Mouse (Mus musculus): ENCODE measurements at regions not wholly inside any gene's neighbourhood (a gene's known extent, or its start where the extent isn't known, plus 50 kb on each side); places are given as distances from the start of the nearest gene placed in this dataset.
"Not testable (repeated sequence)": the region's sequence is repeated elsewhere in the genome, so short reads cannot be mapped to it uniquely, and the experiment has no call there.

DNA sequence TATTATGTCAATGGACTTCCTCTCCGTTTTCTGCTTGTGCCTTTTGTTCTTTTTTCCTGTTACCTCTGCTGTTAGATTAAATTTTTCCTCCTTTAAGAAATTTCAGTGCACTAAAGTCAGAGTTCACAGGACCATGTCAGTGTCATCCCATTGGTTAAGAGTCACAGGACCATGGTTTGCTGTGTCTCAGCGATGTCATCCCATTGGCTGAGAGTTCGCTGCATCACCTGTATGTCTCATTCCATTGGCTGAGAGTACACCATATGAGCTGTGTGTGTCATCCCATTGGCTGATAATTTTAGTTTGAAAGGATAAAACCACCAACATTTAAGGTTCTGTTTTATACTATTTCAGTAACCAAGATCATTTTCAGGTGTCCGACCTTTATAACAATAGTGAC is 50.7 kb upstream of the Jade1 start:
- DNase-seq (ENCODE audit: low spot score in 2 of 2) = no peak

DNA sequence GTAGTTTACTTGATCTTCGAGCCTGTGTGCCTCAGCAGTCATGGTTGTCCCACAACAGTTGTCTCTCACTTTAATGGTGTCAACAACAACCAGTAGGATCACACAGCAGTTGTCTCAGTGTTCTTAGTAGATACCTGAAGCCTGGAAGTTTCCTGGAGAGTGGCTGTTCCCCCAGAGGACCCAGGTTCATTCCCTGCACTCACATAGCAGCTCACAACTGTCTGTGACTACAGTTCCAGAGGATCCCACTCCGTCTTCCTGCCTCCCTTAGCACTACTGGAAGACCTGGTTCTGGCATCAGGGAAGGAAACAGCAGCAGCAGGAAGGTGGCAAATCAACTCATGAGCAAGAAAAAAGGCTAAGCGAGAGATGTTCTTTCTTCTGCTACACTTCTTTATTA is 53.4 kb upstream of the Jade1 start:
- no peak for DNase-seq (ENCODE audit: low spot score in 2 of 2)

DNA sequence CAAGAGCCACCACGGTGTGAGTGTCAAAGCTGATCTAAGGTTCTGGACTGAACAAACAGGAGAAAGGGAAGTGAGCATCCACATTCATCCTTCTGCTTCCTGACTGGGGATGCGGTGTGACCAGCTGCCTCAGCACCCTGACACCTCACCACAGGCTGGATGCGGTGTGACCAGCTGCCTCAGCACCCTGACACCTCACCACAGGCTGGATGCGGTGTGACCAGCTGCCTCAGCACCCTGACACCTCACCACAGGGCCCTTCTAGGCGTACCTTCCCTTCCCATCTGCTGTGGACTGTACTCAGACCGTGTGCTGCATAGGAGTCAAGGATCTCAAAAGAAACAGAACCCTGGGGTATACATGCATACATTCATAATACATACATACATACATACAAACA is 53.9 kb upstream of the Jade1 start:
- DNase-seq (ENCODE audit: low spot score in 2 of 2) = not testable (repeated sequence)

DNA sequence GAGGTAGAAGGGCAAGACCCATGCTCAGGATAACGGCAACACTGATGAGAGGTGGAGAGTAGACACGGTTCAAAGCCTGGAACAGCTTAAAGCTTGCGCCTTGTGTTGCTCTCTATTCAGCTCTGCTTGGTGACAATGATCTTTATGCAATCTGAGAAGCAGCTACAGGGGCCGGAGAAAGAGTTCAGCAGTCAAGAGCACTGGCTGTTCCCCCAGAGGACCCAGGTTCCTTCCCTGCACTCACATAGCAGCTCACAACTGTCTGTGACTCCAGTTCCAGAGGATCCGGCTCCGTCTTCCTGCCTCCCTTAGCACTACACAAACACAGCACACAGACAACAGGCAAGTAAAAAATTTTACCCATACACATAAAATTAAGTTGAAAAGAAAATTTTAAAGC is 54.4 kb upstream of the Jade1 start:
- DNase-seq (ENCODE audit: low spot score in 2 of 2) = no peak

DNA sequence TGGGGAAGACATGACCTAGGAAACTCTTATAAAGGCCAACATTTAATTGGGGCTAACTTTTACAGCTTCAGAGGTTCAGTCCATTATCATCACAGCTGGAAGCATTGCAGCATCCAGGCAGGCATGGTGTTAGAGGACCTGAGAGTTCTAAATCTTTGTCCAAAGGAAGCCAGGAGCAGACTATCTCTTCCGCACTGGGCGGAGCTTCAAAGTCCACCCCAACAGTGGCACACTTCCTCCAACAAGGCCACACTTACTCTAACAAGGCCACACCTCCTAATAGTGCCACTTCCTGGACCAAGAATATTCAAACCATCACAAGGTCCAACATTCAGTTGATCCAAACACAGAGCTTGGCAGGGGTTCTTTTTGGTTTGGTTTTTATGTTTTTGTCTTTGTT is 55.9 kb upstream of the Jade1 start:
- no peak for DNase-seq (ENCODE audit: low spot score in 2 of 2)

DNA sequence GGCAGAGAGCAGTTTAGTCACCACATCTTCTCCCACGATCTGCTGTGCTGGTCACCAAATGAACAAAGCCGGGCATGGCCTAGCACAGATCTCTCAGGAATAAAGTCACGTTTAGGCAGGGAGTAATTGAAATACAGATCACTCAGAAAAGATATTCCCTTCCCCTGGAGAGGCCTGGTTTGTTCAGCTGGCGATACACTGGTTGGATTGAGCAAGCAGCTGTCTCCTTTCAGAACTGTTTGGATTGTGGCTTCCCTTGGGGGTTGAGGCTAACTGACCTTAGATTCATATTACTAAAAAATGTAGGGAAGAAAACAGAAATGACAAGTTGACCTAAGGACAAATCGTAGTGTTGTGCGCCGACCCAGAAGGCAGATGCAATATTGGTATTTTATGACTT is 56.7 kb upstream of the Jade1 start:
- DNase-seq (ENCODE audit: low spot score in 2 of 2) = no peak

DNA sequence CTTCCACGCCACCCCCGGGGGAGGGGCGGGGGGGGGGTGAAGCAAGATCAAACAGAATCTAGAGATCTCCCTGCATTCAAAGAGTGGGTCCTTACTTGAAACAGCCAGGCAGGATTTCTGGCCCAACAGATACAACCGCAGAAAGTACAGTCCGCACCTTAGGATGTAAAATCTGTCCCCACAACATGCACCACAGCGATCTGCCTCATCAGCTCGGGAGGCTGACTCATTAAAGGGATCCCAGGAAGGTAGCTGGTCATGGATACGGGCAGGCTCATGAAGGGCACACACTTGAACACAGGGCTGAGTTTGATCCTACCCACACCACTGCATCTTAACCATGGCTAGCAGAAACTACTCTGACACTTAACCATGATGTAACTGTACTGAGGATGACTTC is 57.8 kb upstream of the Jade1 start:
- no peak for DNase-seq (ENCODE audit: low spot score in 2 of 2)

DNA sequence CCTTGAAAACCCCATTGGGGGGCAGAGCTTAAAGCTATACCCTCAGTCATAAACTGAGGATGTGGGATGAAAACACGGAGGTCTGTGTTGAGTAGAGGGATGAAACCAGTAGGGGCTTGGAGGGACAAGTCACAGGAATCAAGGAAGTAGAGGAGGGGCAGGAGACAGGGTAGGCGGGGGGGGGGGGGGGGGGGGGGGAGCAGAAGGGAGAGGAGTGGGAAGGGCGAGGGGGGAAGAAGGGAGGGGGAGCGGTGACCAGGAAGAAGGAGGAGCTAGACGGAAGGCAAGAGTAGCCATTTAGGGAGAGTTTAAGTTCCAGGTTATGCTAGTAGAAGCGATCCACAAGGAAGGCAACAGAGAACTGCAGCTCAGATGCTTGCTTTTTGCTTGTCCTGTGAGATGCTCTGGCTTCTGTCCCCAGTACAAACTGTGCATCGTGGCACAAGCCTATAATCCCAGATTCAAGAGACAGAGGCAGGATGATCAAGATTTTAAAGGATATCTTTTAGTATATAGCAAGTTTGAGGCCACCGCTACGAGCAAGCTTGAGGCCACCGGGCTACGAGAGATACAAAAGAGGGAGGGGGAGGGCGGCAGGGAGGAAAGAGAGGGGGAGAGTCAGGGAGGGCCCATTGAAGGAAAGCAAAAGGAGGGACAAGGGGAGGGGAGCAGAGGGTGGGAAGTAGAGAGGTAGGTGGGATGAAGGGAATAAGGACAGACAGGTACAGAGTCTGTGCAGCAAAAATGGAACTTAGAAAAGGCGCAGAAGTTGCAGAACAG is 58.4 kb upstream of the Jade1 start:
- DNase-seq (ENCODE audit: low spot score in 2 of 2) = no peak

DNA sequence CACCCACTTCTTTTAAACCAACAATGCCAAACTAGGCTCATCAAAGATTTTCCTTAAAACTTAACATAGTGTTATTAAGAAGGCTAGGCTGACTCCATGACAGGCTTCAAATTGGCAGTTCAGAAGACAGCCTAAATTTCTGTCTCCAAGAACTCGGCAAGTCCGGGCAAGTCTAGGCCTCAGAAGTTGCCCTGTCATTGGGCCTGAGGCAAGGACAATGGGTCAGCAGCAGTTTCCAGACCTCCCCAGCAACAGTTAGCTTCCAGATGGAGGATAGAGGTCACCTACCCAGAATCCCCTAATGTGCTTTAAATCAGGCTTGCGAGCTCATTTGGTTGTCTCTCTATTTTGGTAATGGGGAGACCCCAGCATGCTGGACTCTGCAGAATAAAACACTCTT is 59.6 kb upstream of the Jade1 start:
- DNase-seq (ENCODE audit: low spot score in 2 of 2) = no peak

DNA sequence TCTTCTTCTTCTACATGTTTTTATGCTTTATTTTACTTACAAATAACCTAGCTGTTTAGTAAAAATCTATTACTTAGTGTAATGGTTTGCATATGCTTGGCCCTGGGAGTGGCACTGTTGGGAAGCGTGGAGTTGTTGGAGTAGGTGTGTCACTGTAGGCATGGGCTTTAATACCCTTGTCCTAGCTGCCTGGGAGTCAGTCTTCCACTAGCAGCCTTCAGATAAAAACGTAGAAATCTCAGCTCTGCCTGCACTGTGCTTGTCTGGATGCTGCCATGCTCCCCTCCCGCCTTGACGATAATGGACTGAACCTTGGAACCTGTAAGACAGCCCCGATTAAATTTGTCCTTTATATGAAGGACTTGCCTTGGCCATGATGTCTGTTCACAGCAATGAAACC is 60.4 kb upstream of the Jade1 start:
- DNase-seq (ENCODE audit: low spot score in 2 of 2) = no peak

DNA sequence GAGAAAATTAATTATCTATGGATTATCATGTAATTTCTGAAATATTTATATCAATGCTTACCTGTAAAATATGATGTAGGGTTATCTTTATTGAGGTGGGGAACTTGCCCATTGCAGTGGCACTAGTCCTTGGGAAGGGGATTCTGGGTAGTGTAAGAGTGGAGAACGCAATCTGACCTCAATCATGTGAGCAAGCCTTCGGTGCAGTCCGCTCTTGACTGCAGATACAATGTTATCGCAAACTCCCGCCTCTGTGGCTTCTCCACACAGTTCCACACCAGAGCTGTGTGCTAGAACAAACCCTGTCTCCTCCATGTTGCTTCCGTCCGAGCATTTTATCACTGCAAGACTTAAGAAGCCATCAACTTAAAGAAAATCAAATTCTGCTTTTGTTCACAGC is 62.1 kb upstream of the Jade1 start:
- DNase-seq (ENCODE audit: low spot score in 2 of 2) = no peak

DNA sequence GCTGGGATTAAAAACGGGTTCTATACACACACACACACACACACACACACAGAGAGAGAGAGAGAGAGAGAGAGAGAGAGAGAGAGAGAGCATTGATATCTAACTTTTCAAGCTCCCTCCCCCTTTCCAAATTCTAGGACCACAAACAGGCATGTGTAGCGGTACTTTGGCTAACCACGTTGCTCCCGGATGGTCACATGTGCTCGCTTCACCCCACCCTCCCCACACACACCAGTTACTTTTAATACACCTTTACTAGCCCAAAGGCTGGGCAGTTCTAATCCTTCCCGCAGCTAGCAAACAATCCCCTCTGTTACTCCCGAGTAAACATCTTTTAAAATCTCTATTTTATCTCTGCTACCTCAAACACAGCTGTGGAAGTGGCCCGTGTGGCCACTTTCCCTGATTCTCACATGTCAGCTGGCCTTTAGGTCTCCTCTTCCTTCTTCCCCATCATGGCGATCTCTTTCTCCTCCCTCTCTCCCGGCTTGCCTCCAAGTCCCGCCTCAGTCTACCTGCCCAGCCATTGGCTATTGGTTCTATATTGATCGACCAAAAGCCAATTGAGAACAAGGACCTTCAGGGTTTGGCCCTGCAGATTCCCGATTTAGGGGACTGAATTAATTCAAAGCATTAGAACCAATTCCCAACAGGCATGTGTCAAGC is 62.7 kb upstream of the Jade1 start:
- DNase-seq (ENCODE audit: low spot score in 2 of 2) = no peak

DNA sequence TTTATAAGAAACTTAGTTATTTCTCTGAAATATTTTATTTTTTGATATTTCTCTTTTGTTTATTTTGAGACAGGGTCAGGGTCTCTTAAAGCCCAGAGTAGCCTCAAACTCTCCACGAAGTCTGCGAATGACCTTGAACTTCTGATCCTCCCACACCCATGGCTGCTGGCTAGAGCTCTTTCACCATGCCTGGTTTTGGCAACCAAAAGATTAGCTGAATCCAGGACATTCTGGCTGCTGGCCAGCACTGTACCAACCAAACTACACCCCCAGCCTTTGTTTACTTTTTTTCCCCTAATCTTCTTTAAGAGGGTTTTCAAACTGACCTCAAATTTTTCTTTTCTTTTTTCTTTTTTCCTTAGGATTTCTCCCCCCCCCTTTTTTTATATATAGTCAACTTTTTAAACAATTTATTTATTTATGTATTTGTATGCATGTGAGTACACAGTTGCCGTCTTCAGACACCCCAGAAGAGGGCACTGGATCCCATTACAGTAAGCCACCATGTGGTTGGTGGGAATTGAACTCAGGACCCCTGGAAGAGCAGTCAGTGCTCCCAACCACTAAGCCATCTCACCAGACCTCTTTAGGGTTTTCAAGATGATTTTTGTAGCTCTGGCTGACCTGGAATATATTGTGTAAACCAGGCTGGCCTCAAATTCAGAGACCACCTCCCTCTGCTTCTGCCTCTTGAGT is 63.4 kb upstream of the Jade1 start:
- no peak for DNase-seq (ENCODE audit: low spot score in 2 of 2)

DNA sequence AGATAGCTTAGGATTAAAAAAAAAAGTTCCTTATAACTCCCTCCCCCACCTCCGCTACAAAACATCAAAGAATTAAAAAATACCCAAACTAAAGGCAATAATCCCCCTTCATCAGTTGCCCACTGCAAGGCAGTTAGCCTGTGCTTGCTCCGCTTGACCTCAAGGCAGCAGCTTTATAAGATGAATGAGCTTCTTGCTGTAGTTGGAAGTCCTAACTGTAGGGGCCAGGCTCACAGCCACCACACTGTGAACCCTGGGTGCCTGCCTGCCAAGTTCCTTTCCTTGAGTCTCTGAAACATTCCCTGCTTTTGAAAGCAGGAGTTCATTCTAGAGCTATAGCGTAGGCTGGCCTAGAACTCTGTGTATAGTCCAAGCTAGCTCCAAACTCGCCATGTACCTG is 64.3 kb upstream of the Jade1 start:
- DNase-seq (ENCODE audit: low spot score in 2 of 2) = no peak

DNA sequence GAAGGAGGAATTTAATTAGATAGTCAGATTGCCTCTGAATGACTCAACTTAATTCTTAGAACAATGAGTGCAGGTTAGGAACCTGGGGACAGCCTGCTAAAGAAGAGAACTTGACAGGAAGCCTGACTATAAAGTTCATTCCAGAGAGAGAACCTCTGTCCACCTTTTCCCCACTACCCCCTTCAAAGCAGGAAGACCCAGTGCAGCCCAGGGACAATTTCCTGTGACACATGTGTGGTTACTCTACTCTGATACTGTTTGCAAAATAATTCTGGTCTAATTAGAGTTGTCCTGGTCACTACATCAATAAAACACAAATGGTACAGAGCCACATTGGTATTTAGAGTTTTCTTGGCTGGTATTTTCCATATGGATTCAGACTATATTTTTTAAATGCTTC is 65.5 kb upstream of the Jade1 start:
- no peak for DNase-seq (ENCODE audit: low spot score in 2 of 2)

DNA sequence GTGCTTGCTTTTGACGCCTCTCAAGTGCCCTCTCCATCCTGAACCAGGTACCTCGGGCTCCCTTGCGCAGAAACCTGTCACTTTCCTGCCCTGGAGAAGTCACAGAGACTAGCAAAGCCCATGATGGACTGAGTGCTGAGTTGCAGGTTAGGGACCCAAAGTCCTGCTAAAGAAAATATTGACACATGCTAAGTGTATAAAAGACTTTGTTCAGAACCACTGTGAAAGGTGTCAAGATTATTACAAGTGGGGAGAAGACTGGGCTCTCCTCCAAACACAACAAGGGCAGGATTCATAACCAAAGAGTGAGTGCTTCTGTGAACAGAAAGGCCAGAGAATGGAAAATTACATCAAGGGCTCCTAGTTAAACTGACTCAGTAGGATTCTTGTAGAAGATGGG is 66.0 kb upstream of the Jade1 start:
- DNase-seq (ENCODE audit: low spot score in 2 of 2) = no peak

DNA sequence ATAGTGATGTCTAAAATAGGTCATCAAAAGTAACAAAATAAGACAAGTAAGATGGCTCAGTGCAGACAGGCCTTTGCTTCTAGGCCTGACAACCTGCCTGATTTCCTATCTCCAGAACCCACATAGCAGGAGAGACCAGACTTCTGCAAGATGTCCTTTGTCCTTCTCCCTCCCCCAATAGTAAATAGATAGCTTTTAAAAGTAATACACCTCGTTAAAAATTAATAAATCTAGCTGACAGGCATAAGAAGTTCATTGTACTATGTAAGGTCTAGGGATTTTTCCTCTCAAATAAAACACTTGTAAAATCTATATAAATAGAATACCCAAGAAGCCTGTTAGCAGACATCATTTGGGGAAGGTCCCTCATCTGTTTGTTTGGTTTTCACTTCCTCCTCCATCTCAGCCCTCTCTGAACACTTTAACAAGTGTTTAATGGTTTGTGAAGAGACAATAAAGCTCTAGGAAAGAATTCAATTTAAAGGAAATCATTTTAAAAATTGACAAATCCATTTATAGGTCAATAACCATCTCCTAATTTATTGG is 67.2 kb upstream of the Jade1 start:
- DNase-seq (ENCODE audit: low spot score in 2 of 2) = no peak

DNA sequence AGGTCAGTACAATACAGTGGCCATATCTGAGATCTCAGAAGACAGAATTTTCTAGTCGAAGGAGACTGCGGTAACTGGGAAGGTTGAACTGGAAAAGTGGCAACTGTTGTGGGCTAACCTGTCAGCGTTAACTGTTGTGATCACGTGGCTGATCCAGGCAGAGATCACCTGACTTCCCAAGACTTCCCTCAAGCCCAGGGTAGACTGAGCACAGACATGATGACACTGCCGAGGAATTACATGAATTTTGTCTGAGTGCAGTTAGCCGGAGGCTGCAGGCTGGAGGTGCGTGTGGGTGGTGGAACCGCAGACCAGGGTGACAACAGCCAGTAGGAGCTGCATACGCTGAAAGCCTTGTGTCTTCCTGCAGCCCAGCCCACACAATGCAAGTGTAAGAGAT is 70.6 kb upstream of the Jade1 start:
- no peak for DNase-seq (ENCODE audit: low spot score in 2 of 2)

DNA sequence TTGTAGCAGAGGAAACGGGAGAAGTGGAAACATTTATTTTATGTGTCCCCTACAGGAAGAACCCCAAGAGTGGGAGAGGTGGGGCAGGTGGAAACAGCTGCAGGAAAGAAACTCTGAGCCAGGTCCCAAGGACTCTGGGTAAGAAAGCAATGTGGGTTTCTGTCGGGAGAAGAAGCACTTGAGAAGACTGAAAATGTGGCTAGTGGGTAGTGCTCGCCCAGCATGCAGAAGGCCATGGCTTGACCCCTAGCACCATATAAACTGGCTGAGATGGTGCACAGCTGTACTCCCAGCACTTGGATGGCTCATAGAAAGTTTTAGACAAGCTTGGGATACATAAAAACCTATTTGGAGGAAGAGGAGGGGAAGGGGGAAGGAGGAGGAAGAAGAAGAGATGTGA is 71.9 kb upstream of the Jade1 start:
- DNase-seq (ENCODE audit: low spot score in 2 of 2) = no peak

DNA sequence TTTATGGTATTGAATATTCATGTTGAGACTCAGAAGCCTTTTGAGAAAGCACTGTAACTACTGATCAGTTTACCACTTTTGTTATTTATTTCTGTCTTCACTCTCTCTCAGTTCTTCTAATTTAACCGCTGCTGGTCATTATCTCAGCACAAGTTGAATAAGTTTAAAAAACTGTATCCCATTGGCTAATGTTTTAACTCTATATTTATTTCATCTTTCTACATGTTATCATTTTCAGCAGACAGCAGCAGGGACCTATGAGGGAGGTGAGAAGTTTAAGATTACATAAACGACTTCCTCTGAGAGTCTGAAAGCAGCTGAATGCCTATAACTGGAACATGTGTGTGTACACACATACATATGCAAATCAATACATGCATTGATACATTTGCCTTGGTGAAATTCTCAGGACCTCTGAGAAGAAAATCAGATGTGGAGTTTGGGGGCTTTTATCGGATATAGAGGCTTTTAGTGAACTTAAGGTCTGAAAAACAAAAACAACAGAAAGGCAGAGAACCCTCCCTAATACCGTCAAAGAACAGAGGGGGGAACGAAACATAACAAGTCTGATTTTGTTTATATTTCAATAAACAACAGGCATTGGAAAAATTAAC is 72.5 kb upstream of the Jade1 start:
- DNase-seq (ENCODE audit: low spot score in 2 of 2) = no peak

DNA sequence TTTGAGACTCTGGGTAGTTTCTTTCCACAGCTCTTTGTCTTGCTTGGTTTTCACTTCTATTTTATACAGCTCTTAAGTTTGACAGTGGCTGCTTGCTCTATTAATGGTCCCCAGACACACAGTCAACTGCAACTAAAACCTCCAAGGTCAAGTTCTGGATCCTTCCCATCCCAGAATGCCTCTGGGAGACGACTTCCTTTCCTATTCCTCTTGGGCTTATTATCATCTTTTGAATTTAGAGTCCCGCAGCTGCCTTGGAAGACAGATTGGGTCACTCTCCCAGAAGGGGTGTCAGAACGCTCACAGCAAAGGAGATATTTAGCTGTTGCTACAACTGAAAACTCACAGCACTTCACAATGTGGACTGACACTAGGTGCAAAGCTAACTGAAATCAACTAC is 75.3 kb upstream of the Jade1 start:
- DNase-seq (ENCODE audit: low spot score in 2 of 2) = no peak

DNA sequence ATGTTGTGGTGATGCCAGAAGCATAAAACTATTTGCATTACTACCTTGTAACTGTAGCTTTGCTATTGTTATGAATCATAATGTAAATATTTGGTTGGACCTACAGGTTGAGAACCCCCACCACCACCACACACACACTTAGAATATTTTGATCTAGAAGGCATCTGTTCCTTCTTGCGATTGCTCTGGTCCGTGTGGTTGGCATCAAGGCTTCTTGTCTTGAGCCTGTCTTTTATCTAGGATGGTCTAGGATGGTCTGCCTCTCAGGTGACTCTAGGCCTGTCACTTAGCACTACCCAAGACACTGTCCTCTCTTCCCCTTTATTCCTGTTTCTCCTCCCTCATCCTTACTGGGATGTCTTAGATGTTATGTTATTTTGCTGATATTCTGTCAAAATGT is 76.6 kb upstream of the Jade1 start:
- DNase-seq (ENCODE audit: low spot score in 2 of 2) = no peak

Measured in layer of hippocampus, adult 8-10 months (tissue).